Mouse (Mus musculus): Measurements from ENCODE around the gene Kcnq1. TPM values are rescaled to one million over a fixed set of nuclear protein-coding genes. Genes with fewer than 3 reads are reported as not detected.
A peak's percentile ranks its signal among the peaks of the same experiment; 100 is the strongest.

Kcnq1 gene
- total RNA-seq, 1 experiment from 2014 or later, result 3.6 TPM

DNA sequence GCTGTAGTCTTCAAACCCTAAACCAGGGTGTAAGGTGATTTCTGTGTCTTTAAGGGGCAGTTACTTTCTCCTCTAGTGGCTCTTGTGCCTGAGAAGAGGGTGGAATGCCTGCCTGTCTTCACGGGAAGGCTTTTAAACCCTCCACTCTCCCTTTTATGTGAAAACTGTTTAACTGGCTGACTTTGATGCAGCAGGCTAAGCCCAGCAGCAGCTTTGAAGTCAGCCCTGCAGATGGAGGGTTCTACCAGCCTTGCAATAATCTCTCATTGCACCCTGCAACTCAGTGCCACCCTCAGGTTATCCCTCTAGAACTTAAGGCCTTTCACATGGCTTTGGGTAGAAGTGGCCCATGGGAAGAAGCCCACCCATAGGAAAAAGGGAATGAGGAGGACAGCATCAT is 178.7 kb downstream of the Kcnq1 start:
- DNase-seq, result no peak

DNA sequence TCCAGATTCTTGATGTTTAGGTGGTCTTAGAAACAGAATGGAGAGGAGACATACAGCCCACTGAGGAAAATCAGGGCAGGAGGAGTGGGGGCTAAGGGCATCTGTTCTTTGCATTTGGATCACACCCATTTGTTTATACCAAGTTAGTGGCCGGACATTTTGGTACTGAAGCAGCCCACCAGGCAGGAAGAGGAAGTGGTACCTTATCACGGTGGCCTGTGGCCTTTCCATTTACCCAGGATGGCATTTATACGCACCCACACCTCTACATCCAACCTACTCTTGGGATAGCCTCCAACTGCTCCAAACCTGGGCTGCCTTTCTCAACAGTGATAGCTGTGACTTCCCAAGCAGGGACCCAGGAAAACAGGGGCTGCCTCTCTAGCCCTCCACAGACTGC is 179.3 kb downstream of the Kcnq1 start:
- DNase-seq, result no peak

- peak; percentile 35 for DNase-seq
Observed at GRCm38 (mm10) chr7:143286532-143287290, 180.5 kb downstream of the Kcnq1 start.

DNA sequence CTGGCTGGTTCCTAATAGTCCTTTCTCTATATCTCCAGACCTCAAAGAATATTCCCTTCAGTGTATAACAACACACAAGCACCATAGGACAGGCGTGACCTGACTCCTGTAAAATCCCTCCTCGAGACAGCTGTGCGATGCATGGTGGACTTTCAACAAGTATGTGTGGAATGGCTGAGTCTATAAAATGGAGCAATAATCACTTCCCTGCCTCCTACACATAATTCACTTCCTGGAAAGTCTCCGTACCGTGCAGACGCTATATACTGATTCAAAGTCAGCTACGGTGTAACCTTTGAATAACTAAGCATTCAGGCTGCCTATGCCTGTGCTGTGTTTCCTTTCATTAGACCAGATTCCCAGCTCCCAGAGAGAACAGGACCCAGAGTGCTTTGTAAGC is 182.0 kb downstream of the Kcnq1 start:
- DNase-seq, result no peak

DNA sequence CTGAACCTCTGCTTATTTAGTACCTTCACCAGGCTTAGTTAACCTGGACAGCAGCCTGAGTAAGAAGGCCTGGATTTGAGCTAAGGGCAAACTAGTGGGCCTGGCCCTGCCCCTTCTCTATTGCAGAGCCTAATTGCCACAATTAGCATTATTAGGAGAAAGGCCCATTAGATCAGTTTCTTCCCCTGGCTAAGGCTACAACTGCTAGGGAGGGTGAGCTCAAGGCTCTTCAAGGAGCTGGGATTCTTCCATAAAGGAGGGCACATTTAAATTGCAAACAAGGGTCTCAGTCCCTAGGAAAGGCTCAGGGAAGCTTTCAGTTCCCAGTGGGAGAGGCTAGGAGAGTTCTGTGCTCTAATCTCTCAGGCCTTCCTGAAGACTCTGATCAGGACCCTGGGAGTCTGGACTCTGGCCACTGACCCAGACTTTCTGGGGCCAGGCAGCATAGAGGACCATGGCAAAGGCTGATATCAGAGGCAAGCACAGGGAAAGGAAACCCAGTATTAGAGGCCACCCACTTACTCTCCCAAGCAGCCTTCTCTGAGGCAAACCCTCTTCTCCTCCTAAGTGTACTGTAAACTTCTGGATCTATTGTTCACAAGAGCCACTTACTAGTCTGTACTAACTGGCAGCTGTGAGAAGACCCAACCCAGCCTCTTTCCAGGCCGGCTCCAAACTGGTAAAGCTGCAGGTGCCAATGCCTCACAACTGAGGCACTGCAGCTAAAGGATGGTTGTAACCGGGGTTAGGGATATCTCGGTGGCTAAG is 183.1 kb downstream of the Kcnq1 start:
- no peak for DNase-seq

DNA sequence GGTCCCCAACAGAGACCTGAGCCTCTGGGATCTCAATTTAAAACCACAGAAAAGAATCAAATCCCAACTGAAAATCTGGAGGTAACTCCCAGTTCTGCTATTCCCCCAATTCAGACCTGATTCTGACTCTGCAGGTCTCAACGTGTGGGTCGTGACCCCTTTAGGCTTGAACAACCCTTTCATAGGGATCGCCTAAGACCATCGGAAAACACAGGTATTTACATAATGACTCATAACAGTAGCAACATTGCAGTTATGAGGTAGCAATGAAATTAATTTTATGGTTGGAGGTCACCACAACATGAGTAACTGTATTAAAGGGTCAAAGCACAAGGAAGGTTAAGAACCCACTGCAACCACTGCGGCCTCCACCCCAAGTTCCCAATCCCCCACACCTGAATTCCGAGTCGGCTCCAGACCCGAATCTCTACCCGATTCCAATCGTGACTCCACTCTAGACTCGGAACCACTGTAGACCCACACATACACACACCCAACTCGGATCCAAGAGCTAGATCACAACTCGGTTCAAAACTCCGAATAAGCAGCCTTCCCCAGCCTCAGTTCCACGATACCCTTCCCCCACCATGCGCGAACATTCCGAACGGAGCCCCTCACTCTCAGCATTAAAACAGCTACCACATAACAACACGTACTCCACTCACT is 188.7 kb downstream of the Kcnq1 start:
- DNase-seq, result no peak

GRCm38 (mm10) chr7:143295356-143296000 is 189.3 kb downstream of the Kcnq1 start:
- peak; percentile 57 for DNase-seq

- no peak for DNase-seq
Observed at GRCm38 (mm10) chr7:143296001-143296379, 189.8 kb downstream of the Kcnq1 start.

DNA sequence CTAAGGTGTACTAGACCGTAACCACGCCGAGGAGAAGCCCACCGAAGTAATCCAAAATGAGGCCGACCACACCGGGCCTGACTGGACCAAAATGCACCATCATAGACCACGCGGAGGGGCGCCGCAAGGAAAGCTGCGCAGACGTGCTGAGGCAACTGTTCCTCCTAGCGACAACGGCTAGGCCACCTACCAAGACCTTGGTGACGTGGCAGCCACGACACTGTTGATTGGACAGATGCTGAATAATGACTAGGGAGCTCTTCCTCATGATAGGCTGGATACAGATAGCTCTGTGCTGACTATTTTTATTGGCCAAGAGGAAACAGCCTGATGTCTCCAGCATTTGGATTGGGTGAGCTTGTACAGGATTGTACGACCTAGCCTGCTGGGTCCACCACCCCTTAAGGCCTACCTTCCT is 190.2 kb downstream of the Kcnq1 start:
- DNase-seq, result peak; percentile 81

- DNase-seq, result no peak
Observed at GRCm38 (mm10) chr7:143300037-143300436, 193.9 kb downstream of the Kcnq1 start.

DNA sequence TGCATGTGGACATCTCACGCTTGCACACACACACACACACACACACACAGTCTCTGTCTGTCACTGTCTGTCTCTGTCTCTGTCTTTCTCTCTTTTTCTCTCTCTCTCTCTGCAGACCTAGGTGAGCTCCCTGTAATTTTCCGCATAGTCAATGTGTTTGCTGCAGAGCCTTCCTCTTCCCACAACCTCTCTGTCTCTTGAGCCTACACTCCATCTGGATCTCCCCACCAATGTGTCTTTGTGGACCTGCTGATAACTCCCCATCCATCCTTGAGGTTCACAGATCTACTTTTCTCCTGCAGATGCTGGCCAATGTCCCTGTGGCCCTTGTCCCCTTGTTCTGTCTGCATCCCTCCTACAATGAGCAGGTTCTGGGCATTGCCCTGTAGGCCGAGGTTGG is 194.5 kb downstream of the Kcnq1 start:
- DNase-seq, result no peak

DNA sequence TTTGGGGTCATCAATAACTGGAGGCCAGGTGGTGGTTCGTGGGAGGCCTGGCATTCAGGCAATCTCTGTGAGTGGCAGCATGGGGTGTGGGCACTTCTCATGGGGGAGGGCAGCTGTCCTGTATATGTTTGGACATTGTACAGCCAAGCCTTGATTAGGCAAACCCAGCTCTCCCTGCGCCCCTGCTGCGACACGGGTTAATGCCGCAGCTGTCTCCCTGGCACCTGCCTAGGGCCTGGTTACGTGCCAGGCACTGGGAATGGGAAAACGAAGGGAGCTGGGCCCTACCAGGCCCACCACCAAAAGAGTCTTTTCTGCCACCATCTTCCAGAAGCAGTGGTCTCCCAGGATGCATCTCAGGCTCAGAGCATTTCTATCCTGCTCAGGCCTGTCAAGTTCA is 196.0 kb downstream of the Kcnq1 start:
- no peak for DNase-seq

GRCm38 (mm10) chr7:143302593-143303238 is 196.6 kb downstream of the Kcnq1 start:
- DNase-seq, result no peak

GRCm38 (mm10) chr7:143303557-143303956 is 197.4 kb downstream of the Kcnq1 start:
- DNase-seq, result no peak

- no peak for DNase-seq
Observed at GRCm38 (mm10) chr7:143305808-143306207, 199.6 kb downstream of the Kcnq1 start.

DNA sequence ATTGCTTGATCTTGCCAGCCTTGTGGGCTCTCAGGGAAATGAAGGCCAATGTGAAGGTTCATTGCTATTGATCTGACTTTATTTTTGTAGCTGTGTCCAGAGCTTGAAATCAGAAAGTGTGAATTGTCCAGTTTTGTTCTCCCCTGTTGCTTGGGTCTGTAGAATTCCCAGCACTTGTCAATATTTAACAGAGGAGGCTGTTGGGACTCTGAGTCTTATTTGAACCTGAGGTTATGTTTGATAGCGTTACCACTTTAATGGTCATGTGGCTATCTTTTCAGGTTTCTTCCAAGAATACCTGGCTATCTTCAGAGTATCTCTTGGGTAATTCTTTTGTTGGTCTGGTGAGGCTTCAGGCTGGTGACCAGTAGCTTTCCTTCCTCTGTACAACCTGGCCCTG is 201.8 kb downstream of the Kcnq1 start:
- no peak for DNase-seq

- no peak for DNase-seq
Observed at GRCm38 (mm10) chr7:143310311-143310710, 204.1 kb downstream of the Kcnq1 start.

- DNase-seq, result no peak
Observed at GRCm38 (mm10) chr7:143310847-143311246, 204.7 kb downstream of the Kcnq1 start.

GRCm38 (mm10) chr7:143311471-143311870 is 205.3 kb downstream of the Kcnq1 start:
- DNase-seq, result no peak

GRCm38 (mm10) chr7:143313572-143314319 is 207.6 kb downstream of the Kcnq1 start:
- DNase-seq, result peak; percentile 45

DNA sequence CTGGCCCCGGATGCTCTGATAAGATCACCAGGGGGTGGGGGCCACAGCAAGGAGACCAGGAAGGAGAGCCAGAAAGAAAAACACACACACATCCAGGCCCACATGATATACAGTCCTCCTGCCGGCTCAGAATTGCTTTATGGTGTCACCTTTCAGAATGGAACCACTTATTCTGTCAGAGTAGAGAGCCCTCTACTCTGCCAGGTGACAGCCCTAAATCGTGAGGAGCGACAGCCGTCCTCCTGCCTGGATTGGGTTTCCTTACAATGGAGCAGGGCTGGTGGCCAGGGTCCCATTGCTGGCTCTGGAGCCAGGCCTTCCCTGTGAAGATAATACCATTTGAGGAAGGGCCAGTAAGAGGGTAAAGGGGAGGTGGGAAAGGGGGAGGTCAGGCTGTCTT is 212.3 kb downstream of the Kcnq1 start:
- no peak for DNase-seq
